Mouse (Mus musculus) liver, embryonic 14.5 days (tissue): ENCODE results near the gene Nfe2l2.

Experiments used
- CTCF ChIP-seq: IDR thresholded peaks from 2 replicates; pipeline ENCODE4 v1.5.1; 2016; ENCODE audit warnings: antibody characterized with exemption, low read depth, control low read depth
- EP300 ChIP-seq: IDR thresholded peaks from 2 replicates; pipeline ENCODE4 v1.6.1; 2016; ENCODE audit warnings: antibody characterized with exemption, low read depth

DNA sequence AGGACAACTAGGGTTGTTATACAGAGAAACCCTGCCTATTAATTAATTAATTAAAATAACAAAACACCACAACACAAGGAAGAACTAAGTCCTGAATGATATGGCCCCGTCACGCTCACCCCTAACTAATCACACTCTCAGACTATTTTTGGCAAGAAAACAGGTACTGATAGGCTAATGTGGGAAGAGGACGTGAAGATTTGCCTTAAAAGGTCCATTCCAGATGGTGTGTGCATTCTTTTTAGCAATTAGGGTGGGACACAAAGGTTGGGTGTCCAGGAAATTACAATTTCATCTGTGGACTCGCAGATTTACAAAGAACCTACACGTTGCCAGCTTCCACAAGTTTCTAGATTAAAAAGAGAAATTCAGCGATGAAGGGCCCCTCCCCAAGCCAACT is 72.4 kb downstream of the Nfe2l2 start:
- TF ChIP-seq EP300 = no peak
- TF ChIP-seq CTCF = no peak
